Mouse (Mus musculus) forebrain, embryonic 16.5 days (tissue): ENCODE results near the gene Arnt2. TPM values are rescaled to one million over a fixed set of nuclear protein-coding genes. Genes with fewer than 3 reads are reported as not detected.
A peak's percentile ranks its signal among the peaks of the same experiment; 100 is the strongest.

Source experiments
- ATAC-seq: fragments of 200-750 bp; cut with Nextera tagmentation; 2 replicates; pipeline ENCODE4 v1.8.0; 2017; ENCODE audit warnings: mild to moderate bottlenecking, moderate library complexity
- H3K27ac ChIP-seq: fragments of 300-500 bp; sonication (generic); 2 replicates; pipeline ENCODE4 v1.5.1; 2014; ENCODE audit warnings: low read length, control low read depth
- H3K27me3 ChIP-seq: fragments of 300-500 bp; sonication (generic); replicated peaks from 2 replicates; pipeline ENCODE4 v1.6.1; 2014; ENCODE audit warnings: low read length; ENCODE audit not compliant: control insufficient read depth, insufficient read depth
- H3K36me3 ChIP-seq: fragments of 300-500 bp; sonication (generic); 2 replicates; pipeline ENCODE4 v1.6.1; 2014; ENCODE audit not compliant: control insufficient read depth, insufficient read depth
- H3K4me1 ChIP-seq: fragments of 300-500 bp; sonication (generic); replicated peaks from 2 replicates; pipeline ENCODE4 v1.6.1; 2014; ENCODE audit warnings: low read length; ENCODE audit not compliant: control insufficient read depth, insufficient read depth
- H3K4me2 ChIP-seq: fragments of 300-500 bp; sonication (generic); 2 replicates; pipeline ENCODE4 v1.6.1; 2014; ENCODE audit warnings: mild to moderate bottlenecking, low read length, control low read depth
- H3K4me3 ChIP-seq: fragments of 300-500 bp; sonication (generic); replicated peaks from 2 replicates; pipeline ENCODE4 v1.5.1; 2014; ENCODE audit warnings: mild to moderate bottlenecking, low read length, control low read depth
- H3K9ac ChIP-seq: fragments of 300-500 bp; sonication (generic); replicated peaks from 2 replicates; pipeline ENCODE4 v1.6.1; 2014; ENCODE audit warnings: low read depth, low read length, control low read depth
- H3K9me3 ChIP-seq: fragments of 300-500 bp; sonication (generic); 2 replicates; pipeline ENCODE4 v1.6.1; 2016; ENCODE audit warnings: low read length; ENCODE audit not compliant: control insufficient read depth
- WGBS: fragments of 180-500 bp; shearing (Covaris S2); extraction: QIAGEN DNeasy Blood & Tissue Kit; methylation state at CpG from one replicate; pipeline ENCODE4 v1.1.7; 2014; 5-methylcytosine and 5-hydroxymethylcytosine counted together
- polyA plus RNA-seq: library from polyadenylated mRNA; unstranded; fragments of >200 nt; fragmentation: Nextera tagmentation; extraction: Ambion mirVana; gene quantifications from 2 replicates; pipeline ENCODE4 v1.2.1, GENCODE M21; 2015

Arnt2 gene
- polyA plus RNA-seq, 1 experiment from 2014 or later = 70.0 TPM

DNA sequence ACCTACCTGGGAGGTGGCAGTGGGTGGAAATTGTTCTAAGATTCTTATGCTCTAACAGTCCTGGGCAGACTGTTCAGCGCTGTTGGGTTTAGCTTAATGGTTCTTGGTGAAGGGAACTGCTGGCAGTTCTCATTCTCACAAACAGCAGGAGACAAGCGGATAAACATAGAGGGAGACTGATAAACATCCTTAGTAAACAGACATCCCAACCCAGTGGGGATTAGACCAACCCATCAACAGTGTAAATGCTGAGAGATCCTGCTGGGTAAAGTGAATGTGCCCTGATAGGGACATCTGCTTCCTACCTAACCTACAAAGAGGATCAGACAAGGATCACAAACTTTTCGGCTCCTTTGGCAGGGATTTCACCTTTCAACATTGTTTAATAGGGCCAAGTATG is 155.7 kb downstream of the Arnt2 start:
- H3K27me3 ChIP-seq = no peaks in the 10 kb centered on the region
- no peak overlapping the region for H3K9ac ChIP-seq
- no peak for ATAC-seq
- H3K4me1 ChIP-seq = no peaks in the 10 kb centered on the region
- no peak overlapping the region for H3K27ac ChIP-seq
- no peak overlapping the region for H3K4me3 ChIP-seq
- peaks cover 8% of the 10 kb centered on the region; the same call in 1 of the 2 replicates for H3K36me3 ChIP-seq
- H3K9me3 ChIP-seq = no peaks in the 10 kb centered on the region
- 64% methylated on average over 3 of the region's 3 CpGs for WGBS
- no peak overlapping the region for H3K4me2 ChIP-seq

DNA sequence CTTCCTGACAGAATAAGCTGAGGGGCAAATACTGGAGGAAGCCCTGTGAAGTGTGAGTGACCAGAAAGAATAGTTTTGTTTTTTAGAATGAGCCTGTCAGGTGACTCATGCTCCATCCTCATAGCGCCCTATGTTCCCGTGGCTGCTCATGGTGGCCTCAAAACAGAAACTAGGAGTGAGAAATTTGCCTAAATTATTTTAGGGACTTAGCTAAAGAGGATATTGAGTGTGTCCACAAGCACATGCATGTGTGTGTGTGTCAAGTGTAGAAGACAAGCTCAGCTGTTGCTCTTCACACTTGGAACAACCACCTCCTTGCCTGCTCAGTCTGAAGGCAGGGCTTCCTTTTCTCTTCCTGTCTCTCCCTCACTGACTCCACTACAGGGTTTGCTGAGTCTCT is 158.3 kb downstream of the Arnt2 start:
- H3K4me3 ChIP-seq = no peak overlapping the region
- no peaks in the 10 kb centered on the region for H3K27me3 ChIP-seq
- no peak overlapping the region for H3K9ac ChIP-seq
- H3K36me3 ChIP-seq = 0 out of 2 replicates have a peak, but pooled peaks cover 7% of the 10 kb centered on the region
- WGBS = 98% methylated on average over 2 of the region's 2 CpGs
- no peak overlapping the region for H3K4me2 ChIP-seq
- H3K4me1 ChIP-seq = no peaks in the 10 kb centered on the region
- H3K9me3 ChIP-seq = no peaks in the 10 kb centered on the region
- no peak overlapping the region for H3K27ac ChIP-seq
- no peak for ATAC-seq

DNA sequence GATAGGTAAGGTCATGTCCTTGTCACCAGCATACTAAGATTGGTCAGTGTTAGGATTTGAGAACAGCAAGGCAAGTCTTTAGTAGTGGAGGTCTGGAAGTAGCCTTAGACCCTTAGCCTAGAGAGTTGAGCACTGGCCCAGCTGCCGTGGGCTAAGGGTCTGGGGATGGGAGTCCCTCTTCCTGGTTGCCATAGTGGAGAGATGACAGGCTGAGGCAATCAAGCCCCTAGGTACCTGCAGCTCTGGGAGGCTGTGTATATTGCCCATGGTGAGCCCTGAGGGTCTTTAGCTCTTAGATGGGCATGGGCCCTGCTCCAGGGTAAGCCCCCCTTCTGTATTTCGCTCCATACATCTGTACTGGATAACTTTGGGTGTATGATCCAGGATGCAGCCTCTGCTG is 159.2 kb downstream of the Arnt2 start:
- no peak overlapping the region for H3K9ac ChIP-seq
- no peak for ATAC-seq
- no peaks in the 10 kb centered on the region for H3K9me3 ChIP-seq
- H3K36me3 ChIP-seq = 0 out of 2 replicates have a peak, but pooled peaks cover 7% of the 10 kb centered on the region
- no peak overlapping the region for H3K4me3 ChIP-seq
- no peak overlapping the region for H3K27ac ChIP-seq
- no peaks in the 10 kb centered on the region for H3K27me3 ChIP-seq
- H3K4me2 ChIP-seq = no peak overlapping the region
- H3K4me1 ChIP-seq = no peaks in the 10 kb centered on the region
- 93% methylated on average over 2 of the region's 2 CpGs for WGBS

DNA sequence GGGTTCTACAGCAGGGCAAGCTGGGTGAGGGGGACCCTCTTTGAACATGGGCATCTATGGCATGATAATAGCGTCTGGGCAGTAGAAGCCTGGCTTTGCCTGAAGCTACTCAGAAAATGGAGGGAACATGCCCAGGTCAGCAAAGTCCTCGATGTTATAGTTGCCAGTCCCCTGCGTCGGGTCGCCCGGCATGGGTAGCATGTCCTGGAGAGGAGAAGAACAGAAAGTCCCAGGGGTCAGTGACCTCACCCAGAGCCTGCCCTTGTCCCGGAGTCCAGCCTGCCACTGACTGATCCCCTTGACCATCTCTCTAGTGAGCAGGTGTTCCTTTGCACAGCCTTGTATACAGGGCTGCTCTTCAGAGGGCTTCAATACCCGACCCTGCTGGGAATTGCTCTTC is 160.0 kb downstream of the Arnt2 start:
- H3K36me3 ChIP-seq = 0 out of 2 replicates have a peak, but pooled peaks cover 7% of the 10 kb centered on the region
- no peaks in the 10 kb centered on the region for H3K9me3 ChIP-seq
- ATAC-seq = no peak
- no peaks in the 10 kb centered on the region for H3K27me3 ChIP-seq
- no peak overlapping the region for H3K4me3 ChIP-seq
- no peak overlapping the region for H3K27ac ChIP-seq
- no peaks in the 10 kb centered on the region for H3K4me1 ChIP-seq
- H3K9ac ChIP-seq = no peak overlapping the region
- H3K4me2 ChIP-seq = no peak overlapping the region
- 88% methylated on average over 8 of the region's 8 CpGs for WGBS

DNA sequence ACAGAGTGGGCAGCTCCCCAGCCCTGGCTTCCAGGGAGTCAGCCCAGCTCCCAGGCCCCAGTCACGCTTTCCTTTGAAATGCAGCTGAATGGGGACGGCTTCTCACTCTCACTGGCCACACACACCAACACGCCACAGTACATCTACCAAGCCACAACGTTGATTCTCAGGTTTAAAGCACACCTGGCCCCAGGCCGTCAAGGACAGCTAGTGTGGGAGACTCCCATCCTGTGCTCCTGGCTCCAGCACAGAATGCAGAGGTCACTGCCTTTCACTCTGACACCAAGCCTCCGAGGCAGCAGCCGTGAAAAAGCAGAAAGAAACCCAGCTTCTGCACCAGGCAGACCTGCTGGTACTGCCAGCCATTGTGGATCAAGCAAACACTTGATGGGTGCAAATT is 160.6 kb downstream of the Arnt2 start:
- H3K36me3 ChIP-seq = 0 out of 2 replicates have a peak, but pooled peaks cover 7% of the 10 kb centered on the region
- no peak overlapping the region for H3K9ac ChIP-seq
- H3K4me3 ChIP-seq = no peak overlapping the region
- ATAC-seq = no peak
- no peaks in the 10 kb centered on the region for H3K27me3 ChIP-seq
- H3K4me2 ChIP-seq = no peak overlapping the region
- no peaks in the 10 kb centered on the region for H3K9me3 ChIP-seq
- H3K27ac ChIP-seq = no peak overlapping the region
- H3K4me1 ChIP-seq = no peaks in the 10 kb centered on the region
- 63% methylated on average over 7 of the region's 7 CpGs for WGBS

DNA sequence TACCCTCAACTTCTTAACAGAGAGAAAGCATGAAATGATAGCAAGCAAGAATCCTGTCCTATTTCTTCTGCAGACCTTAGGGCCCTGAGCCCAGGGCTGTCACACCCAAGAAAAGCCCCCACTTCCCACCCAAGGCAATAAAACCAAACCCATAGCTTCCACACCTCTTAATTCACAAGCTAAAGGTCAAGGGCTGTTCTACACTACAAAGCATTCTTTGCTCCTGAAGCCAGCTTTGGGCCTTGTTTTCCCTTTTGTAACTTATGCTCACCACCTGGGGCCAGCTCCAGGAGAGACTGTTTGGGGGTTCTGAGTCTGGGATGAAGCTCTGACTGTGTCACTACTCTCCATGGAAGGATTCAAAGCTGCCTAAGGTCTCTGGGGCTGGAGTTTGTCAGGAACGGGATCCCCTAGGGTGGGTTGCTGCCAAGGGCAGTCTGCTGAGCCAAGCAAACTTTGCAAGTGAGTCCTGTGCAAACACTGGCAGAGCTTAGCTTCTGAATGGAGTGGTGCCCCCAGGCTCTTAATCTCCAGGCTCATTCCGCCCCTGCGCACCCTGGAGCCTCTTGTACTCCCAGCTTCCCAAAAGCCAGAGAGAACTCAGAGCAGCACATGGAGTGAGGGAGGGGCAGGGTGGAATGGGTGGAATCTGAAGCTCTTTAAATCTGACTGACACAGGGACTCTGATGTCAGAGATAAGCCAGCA is 161.9 kb downstream of the Arnt2 start:
- Histone ChIP-seq H3K9ac (no peak overlapping the region), H3K4me2 (no peak overlapping the region), H3K4me3 (no peak overlapping the region), H3K27ac (no peak overlapping the region), H3K9me3 (no peaks in the 10 kb centered on the region), H3K27me3 (no peaks in the 10 kb centered on the region), H3K36me3 (0 out of 2 replicates have a peak, but pooled peaks cover 7% of the 10 kb centered on the region), H3K4me1 (no peaks in the 10 kb centered on the region)
- peak; percentile 68 for ATAC-seq
- 27% methylated on average over 3 of the region's 3 CpGs for WGBS

DNA sequence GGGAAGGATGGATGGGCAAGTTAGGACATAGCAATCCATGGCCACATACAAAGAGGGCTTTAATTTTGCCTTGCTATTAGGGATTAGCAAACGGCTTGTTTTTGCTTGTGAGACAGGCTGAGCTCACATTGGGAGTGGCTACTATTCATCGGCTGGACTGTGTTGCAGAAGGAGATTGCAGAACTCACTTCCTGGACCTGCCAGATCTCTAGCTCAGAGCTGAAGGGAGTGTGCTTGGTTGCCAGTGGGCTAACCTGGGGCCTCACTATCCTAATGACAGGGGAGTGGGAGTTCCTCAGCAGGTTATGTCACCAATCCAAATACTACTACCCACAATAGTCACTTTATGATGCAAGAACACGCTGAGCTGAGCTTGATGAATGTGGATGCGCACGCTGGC is 163.1 kb downstream of the Arnt2 start:
- whole genome bisulfite sequencing = 87% methylated on average over 5 of the region's 5 CpGs
- no peak overlapping the region for H3K27ac ChIP-seq
- no peak for ATAC-seq

DNA sequence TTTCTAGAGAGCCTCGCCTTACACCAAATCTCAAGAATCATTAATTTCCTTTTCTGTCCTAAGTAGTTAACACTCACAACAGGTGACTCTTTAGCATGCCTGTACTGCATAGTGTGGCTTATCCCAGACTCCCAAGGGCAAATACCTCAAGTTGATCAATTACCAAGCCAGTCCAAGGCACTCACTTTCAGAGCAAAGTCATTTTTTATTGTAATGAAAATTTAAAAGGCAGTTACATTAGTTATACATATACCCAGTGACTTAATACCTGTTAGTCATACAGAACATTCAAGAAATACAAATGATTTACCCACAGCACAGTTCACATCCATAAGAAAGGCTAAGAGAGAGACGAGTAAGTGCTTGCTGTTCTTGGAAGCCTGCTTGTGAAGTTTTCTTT is 163.9 kb downstream of the Arnt2 start:
- Histone ChIP-seq H3K27me3 (no peaks in the 10 kb centered on the region), H3K36me3 (0 out of 2 replicates have a peak, but pooled peaks cover 7% of the 10 kb centered on the region), H3K4me2 (no peak overlapping the region), H3K4me3 (no peak overlapping the region), H3K9ac (no peak overlapping the region), H3K9me3 (no peaks in the 10 kb centered on the region), H3K27ac (no peak overlapping the region), H3K4me1 (no peaks in the 10 kb centered on the region)
- WGBS = 86% methylated on average over 2 of the region's 2 CpGs
- no peak for ATAC-seq

More for the DNA sequence above, 163.1 kb downstream of the Arnt2 start:
- Histone ChIP-seq H3K4me1 (no peaks in the 10 kb centered on the region), H3K36me3 (0 out of 2 replicates have a peak, but pooled peaks cover 7% of the 10 kb centered on the region), H3K27me3 (no peaks in the 10 kb centered on the region), H3K9ac (no peak overlapping the region), H3K9me3 (no peaks in the 10 kb centered on the region), H3K4me2 (no peak overlapping the region), H3K4me3 (no peak overlapping the region)

DNA sequence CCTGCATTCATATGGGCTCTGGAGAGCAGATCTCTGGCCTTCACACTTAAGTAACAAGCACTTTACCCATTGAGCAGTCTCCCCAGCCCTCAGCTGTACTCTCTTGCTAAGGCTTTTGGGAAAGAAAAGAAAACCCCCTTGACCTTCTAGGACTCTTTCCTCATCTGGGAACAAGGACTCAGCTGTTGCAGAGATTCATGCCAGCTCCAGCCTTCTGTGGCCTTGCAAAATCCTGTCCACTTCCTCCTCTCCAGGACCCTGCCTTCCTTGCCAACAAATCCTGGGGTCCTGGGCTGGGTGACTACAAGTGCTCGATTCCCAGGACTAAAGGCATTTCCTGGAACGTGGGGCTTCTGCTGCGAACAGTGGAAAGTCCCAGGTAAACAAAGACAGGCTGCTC is 169.6 kb downstream of the Arnt2 start:
- 77% methylated on average over 3 of the region's 3 CpGs for WGBS
- no peak for ATAC-seq
- no peaks in the 10 kb centered on the region for H3K27me3 ChIP-seq
- no peaks in the 10 kb centered on the region for H3K4me1 ChIP-seq
- H3K9ac ChIP-seq = no peak overlapping the region
- no peak overlapping the region for H3K4me2 ChIP-seq
- no peak overlapping the region for H3K4me3 ChIP-seq
- H3K9me3 ChIP-seq = no peaks in the 10 kb centered on the region
- no peak overlapping the region for H3K27ac ChIP-seq
- no peaks in the 10 kb centered on the region for H3K36me3 ChIP-seq
